Mouse (Mus musculus): ENCODE data around the gene Tmem150a.

- TF ChIP-seq EP300 (IDR thresholded peaks at IDR 0.05; ENCODE audit: low read depth) (no peak), CTCF (IDR thresholded peaks at IDR 0.05; ENCODE audit: low read depth) (peak; percentile 99)
Measured at GRCm38 (mm10) chr6:72407119-72407518, 51.9 kb downstream of the Tmem150a start.

Data from liver, postnatal 0 days (tissue).